Mouse (Mus musculus): ENCODE measurements around the gene Elk3.

DNA sequence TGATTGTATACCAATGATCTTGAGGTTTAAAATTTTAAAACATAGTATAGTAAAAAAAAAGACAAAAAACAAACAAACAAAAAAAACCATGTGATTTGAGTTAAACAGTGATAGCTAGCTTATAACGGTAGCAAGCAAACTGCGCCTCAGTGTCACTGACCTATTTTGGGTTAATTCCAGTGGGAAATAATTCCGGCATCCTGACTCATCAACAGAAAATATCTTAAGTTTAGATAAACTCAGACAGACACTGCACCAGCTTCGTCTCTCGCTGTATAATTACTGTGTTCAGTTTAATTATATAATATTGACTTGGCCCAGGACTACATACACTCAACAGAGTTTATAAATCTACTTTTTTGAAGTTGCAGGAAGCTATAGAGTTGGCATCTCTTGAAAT is 79.0 kb downstream of the Elk3 start:
- TF ChIP-seq POLR2A (IDR thresholded peaks at IDR 0.05; ENCODE audit: insufficient read depth, low read depth, low read length) (no peak), EP300 (IDR thresholded peaks at IDR 0.05; ENCODE audit: insufficient read depth, low read depth, low read length) (no peak), CTCF (IDR thresholded peaks at IDR 0.05) (no peak)
